Mouse (Mus musculus) hematopoietic stem cell, adult 5-6 weeks (primary cell): Measurements from ENCODE around the gene Hic1. TPM values are rescaled to one million over a fixed set of nuclear protein-coding genes. Genes with fewer than 3 reads are reported as not detected.

Source experiments
- ATAC-seq, 2 experiments: fragments of 125-278 bp in 1 of 2; replicated peaks in 1 of 2; 2 replicates each; pipeline ENCODE4 v1.8.0; 2016 to 2017; ENCODE audit warnings: inconsistent platforms in 2 of 2, mild to moderate bottlenecking in 2 of 2, moderate number of reproducible peaks in 2 of 2, low read depth in 1 of 2, moderate TSS enrichment in 1 of 2; ENCODE audit not compliant: low FRiP score in 2 of 2, poor library complexity in 2 of 2, severe bottlenecking in 2 of 2, insufficient read depth in 1 of 2, low TSS enrichment in 1 of 2
- total RNA-seq: library from RNA; stranded (forward); fragments of 172-1452, 232-1000 nt; gene quantifications from 2 replicates; pipeline ENCODE4 v1.2.3, GENCODE M21; 2017

Gene Hic1
- total RNA-seq, 1 experiment from 2014 or later, result not detected

DNA sequence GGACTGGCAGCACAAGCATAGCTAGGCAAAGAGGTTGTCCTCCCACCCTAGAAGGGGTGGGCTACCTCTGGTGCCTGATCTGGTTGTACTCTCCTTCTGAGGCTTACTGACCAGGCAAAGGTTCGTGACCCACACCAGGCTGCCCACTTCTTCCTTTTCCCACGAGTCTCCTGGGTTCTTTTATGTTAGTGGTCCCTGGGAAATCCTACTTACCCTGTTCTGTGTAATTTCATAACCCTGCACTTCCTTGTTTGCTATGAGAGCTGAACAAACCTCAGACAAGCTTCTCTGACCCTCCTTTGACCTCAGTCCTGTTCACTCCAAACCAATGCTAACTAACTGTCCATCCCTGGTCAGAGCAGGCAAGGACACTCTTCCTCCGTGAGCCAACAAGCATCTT is 28.3 kb downstream of the Hic1 start:
- ATAC-seq, result no peak

DNA sequence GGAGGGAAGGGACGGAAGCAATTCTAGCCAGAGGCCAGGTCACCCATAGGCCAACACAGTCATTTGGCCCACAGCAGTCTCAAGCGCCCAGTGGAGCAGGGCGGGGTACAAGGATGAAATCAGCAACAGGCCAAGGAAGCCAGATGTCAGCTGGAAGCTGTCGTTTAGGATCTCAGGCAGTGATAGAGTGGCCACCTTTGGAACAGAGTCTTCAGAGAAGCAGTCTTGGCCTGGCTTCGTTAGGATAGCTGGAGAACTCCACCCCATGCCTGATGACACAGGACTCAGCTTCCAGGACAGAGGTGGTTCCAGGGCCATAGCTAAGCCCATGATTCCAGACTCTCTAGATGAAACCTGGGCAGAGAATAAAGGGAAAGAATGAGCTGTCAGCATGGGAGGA is 28.9 kb downstream of the Hic1 start:
- no peak for ATAC-seq

DNA sequence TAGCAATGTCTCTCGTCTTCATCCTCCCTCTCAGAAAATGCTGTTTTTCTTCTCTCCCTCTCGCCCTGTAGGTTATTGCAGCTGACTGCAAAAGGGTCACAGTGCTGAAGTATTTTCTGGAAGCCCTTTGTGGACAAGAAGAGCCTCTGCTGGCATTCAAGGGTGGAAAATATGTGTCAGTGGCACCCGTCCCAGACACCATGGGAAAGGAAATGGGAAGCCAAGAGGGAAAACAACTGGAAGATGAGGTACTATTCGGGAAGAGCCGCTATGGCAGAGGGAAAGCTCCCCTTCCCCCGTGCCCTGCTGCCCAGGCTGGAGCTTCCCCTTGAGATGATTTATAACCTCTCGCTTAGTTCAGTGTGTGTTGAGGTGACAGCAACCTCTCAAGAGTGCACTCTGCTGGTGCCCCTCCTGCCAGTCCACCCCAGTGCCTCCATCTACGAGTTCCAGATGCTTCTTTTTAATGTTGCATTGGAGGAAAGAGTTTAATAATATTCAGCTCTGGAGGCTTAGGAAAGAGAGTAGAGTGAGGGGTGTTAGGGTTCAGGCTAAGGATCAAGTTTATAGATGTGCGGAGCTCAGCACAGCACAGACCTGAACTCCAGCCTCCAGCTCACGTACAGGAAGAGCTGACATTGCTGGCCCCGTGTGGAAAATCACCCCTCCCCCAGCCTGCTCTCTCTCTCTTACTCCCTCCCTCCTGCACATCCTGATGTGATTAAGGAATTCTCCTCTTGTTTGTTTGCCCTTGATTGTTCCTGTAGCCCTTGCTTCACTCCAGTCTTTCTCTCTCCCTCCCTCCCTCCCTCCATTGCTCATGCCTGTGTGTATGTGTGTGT is 30.0 kb downstream of the Hic1 start:
- ATAC-seq, result no peak

DNA sequence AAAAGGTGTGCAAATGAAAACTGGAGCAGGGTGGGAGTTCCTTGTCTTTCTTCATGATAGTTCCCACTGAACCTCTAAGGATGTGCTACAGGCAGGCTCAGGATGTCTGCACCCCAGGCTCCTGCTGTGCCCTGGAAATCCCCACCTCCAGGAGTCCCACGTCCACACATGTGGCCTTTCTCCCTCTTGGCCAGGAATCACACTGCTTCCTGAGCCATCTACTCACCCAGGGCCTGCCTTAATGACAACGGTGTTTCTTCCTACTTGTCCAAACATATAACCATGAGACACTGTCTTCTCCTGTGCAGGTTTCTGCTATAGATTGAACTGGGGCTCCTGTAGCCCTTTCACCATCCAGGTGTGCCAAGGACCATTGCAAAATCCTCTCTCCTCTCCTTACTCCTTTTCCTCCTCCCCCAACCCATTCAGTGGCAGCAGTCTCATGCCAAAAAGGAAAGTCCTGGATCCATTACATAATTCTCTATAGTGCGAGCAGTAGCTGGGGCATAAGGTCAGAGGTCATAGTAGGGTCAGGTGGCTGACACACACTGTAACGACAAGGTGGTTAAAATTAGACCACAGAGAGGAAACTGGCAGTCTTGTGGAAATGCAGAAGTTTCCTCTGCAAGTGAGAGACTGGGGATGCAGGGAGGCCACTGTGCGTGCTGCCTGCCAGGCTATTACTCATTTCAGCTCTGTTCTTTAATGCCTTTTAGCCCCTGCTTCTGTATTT is 32.5 kb downstream of the Hic1 start:
- ATAC-seq, result peak; percentile 86 to 95

DNA sequence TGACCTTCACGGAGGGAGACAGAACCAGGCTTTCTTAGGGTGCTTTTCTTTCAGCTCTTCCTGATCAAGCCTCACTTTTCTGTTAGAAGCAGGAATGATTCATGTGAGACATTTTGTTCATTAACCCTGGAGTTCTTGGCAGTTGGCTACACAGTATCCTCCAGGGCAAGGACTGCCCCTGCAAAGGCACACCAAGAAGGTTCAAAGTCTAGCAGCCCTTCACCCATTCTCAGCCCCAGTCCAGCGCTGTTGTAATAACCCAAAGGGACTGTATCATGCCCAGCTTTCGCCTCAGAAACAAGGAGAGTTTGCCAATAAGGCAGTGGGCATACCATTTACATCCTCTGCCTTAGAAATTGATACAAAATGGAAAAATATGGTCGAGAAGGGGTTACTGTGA is 34.0 kb downstream of the Hic1 start:
- no peak for ATAC-seq

DNA sequence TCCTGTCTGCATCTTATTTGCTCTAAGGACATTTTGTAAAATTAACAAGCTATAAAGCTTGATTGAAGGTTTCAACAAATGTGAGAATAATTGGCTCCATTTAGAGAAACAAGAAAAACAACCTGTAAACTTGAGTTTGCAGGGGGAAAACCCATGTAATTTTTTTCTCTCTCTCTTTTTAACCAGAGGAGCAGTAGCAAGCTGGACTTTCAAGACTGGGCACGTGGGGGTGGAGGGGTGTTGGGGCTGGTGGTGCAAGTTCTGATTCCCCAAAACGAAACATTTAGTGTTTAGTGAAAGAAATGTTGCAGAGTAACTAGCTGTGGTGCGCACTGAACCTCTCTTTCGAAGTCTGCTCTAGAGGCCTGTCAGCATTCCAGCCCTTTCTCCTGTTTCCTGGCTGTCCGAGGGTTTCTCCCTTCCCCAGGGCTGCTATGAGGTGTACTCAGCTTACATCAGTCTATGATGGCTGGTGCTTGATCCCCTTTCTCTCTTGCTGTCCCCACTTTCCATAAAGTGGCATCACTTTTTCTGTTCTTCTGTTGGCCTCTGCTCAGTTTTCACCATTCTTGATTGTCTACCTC is 34.7 kb downstream of the Hic1 start:
- no peak for ATAC-seq

DNA sequence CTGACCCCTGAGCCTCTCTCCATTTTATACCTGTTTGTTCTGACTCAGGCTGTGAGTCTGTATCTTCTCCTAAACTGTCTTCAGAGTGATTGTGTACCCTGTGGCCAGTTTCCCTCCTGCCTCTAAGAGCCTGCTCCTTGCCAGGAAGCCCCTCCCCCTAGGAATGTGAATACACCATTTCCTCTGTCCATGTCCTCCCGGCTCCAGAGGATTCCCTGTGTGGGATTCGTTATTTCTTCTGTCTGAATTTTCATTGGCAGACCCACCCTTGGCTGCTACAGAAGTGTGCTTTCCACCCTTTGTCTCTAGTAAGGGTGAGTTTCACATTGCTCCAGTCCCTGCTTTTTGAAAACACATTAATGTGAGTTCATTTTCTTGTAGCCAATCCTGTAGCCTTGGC is 35.4 kb downstream of the Hic1 start:
- ATAC-seq, result no peak

DNA sequence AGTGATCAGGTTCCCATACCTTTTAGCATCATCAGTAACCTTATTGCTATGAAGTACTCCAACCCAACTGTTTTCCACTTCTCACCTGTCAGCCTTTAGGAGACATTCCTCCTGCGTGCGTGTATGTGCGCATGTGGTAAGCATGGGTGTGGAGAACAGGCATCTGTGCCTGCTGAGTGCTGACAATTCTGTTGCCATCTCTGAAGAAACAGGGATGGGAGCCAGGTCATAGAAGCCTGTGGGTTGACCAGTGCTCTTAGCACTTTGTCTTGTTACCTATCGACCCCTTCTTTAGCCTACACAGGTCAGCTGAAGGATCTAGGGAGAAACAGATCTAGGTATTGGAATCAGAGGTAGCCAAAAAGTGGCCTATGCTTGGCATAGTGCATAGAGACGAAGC is 35.9 kb downstream of the Hic1 start:
- no peak for ATAC-seq

DNA sequence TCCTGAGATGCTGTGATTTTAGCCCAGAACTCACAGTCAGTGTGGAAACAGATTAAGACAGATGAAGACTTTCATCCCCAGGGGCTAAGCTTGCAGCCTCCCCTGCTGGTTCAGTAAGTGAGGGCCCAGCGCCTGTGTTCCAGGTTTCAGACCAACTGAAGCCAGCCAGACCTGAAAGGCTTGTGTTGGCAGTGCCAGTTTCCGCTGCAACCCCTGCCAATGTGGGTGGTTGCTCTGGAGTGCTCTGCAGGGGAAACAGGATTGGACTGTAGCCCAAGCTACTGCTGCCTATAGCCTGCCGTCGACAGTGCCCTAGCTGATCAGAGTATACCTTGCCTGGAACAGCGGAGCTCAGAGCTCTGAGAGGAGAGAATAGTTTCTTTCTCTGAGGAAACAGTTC is 37.0 kb downstream of the Hic1 start:
- peak; percentile 65 to 77 for ATAC-seq

DNA sequence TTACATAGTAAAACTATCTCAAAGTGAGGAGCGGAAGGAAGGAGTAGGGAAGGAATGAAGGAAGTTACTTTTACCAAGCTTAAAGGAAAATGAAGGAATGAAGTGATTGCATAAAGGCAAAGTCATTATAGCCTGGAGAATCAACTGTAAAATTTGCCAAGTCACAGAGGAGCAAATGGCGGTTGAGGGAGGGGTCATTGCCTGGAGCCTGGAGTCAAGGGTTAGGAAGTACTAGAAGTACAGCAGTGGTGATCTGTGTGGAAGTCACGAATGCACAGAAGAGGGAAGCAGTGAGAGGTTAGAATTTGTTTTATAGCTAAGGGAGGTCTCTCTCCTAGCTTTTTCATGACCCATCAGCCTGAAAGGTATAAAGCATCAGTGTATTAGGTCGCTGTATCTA is 38.0 kb downstream of the Hic1 start:
- ATAC-seq, result peak in 1 of 2 experiments; percentile 27; a peak in 1 of 4 replicates

DNA sequence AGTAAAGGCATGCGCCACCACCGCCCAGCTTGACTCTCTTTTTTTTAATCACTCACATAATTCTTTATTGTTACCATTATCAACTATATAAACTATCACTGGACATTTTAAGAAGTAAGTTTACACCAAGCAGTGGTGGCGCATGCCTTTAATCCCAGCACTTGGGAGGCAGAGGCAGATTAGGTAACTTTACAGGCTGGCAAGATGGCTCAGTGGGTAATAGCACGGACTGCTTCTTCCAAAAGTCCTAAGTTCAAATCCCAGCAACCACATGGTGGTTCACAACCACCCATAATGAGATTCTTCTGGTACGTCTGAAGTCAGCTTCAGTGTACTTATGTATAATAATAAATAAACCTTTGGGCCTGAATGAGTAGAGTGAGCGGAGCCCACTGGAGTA is 39.8 kb downstream of the Hic1 start:
- no peak for ATAC-seq

DNA sequence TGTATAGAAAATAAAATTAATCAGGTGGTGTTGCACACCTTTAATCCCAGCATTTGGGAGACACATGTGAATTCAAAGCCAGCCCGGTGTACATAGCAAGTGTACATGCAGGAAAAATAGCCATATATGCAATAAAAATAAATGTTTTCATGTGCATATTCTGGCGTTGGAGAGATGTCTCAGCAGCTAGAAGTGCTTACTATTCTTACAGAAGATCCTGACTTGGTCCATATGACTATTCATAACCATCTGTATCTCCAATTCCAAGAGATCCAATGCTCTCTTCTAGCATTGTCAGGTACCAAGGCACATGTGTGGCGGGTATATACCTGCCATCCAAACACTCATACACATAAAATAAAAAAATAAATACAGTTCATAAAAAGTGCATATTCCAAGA is 42.9 kb downstream of the Hic1 start:
- ATAC-seq, result no peak

DNA sequence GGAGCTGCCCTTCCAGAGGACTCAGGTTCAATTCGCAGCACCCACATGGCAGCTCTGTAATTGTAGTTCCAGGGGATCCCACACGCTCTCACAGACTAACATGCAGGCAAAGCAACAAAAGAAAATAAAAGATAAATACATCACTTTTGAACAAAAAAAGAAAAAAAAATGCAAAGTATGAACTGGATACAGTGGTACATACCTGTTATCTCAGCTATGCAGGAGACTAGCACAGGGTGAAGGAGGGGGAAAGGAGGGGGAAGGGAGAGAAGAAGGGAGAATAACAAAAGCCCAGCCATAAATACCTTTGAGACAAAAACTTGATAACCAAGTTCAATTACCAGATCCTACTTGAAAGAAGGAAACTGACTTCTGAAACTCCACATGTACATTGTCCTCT is 44.9 kb downstream of the Hic1 start:
- ATAC-seq, result no peak

DNA sequence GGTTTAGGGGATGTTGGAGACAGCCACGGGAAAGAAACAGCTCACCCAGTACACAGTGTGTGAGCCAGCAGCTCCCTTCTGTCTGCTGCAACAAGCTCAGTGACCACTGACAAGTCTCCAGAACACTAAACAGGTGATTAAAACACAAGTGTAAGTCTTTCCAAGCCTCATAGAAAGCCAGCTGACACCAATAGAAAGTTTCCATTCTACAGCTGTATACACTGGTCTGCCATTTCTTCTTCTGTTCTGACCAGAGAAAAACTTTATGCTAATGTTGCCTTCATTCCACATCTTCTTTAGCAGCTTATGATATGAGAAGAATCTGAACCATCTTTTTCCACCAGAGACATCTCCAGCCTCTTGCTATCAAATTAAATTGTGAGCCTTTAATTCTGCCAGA is 48.0 kb downstream of the Hic1 start:
- no peak for ATAC-seq

DNA sequence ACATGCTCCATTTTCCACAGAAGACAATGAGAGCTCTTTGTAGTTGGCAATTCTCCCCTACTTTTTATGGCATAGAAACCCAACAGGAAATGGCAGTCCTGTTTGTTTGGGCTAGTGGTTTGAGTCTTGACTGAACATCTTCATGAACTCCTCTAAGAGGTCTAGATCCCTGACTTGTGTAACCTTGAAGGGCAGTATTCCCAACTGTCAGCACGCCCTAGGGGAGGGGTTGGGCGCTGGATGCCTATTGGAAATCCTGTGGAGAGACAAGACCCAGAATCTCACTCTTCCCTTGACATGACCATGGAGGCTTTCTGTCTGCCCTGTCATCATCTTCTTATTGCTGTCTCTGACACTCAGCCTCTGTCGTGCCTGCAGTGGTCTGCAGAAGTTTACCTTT is 49.5 kb downstream of the Hic1 start:
- no peak for ATAC-seq

DNA sequence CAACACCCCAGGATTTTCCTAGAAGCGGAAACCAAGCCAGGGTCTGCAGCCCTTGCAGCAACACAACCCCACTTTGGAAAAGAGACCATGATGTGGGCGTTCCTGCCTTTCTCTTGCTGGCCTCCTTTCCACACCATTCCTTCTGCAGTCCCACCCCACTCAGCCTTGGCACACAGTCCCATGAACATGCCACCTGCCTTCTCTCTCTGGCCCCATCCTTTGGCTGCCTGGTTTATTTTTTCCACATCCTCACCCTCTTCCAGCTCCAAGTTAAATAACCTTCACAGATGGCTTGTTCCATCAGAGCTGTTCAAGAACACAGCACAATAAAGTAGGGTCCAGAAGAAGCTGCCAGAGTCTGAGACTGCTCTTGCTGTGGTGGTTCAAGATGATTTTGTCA is 50.0 kb downstream of the Hic1 start:
- no peak for ATAC-seq

DNA sequence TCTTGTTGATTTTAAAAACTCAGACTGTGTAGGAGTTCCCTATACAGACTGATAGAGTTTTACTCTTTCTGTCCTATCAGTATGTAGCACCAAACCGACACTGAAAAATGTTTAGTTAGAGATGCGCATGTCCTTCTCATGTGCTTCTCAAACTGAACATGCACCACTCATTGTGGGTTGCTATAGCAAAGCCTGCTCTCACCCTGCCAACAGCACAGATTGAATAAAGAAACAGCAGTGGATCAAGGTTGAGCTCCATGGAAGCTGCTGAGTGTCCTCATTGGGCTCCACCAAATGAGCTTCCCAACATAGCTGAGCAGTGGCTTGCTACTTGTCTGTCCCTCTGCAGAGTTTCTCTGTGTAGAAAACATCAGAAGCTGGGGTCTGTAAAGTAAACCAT is 51.2 kb downstream of the Hic1 start:
- ATAC-seq, result no peak

DNA sequence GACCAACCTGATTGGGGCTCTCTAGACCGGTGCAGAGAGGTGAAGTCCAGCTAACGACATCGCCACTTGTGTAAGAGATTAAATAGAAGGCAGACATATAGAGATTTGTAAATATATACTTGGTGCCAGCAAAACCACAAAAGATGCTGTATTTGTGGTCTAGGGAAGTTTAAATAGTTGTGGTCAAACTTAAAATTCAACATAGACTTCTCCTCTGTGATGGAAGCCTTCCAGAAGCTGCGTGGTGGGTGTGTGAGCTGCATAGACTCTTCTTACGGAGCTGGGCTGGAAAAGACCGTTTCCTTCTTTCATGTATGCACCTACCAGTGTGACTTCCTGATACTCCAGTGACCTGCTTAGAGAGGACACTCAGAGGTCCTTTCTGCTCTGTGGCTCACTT is 52.9 kb downstream of the Hic1 start:
- ATAC-seq, result peak in 1 of 2 experiments; percentile 12; a peak in 1 of 4 replicates
